Mouse (Mus musculus): ENCODE results near the gene Vkorc1.
A peak's percentile ranks its signal among the peaks of the same experiment; 100 is the strongest.
"Not testable (repeated sequence)": the region's sequence is repeated elsewhere in the genome, so short reads cannot be mapped to it uniquely, and the experiment has no call there.

Gene Vkorc1

DNA sequence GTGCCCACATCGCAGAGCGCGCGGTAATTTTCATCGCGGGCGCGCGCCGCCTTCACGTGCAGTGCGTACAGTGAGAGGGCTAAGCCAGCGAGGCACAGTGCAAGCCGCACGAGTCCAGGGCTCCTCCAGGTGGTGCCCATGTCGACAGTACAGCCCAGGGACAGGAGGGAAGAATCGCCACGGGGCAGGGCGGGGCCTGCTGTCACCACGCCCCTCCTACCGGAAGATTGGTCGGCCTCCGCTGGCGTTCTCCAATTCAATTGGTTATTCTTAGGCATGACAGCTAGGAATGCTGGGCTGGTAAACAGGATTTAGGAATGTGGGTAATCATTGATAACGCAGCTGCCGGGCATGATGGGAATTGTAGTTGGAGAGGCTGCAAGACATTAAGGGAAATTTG is at the start of gene Vkorc1, which contains the start of gene Gm21974:
Vkorc1 (minus strand) TSS at position 176 of the 400 bp plus-strand sequence.
Gm21974 (minus strand) TSS at position 13 of the 400 bp plus-strand sequence.
- peak; percentile 94 for DNase-seq

DNA sequence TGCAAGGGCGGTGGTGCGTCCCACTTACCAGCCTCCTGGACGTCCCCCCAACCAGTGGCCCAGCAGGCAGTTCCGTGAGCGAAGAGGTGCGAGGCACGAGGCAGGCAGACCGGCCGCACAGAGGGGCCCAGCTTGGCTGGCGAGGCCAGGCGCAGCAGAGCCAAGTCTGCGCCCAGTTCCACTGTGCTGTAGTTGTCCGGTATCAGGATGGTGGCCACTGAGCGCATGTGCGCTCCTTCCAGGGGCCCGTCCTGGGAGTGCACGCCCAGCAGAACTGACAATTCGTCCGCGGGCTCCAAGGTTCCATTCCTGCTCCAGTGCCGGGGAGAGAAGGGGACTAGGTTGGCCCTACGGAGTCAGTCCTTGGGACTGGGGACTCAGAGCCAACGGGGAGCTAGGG is 49.2 kb upstream of the Vkorc1 start:
- no peak for DNase-seq

DNA sequence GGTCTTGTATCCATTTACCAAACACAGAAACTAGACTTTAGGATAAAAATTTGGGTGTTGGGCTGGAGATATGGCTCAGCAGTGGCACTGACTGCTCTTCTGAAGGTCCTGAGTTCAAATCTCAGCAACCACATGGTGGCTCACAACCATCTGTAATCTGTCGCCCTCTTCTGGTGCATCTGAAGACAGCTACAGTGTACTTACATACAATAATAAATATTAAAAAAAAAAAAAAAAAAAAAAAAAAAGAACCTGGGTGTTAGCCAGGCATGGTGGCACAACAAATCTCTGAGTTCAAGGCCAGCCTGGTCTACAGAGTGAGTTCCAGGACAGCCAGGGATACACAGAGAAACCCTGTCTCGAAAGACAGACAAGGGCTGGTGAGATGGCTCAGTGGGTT is 46.7 kb upstream of the Vkorc1 start:
- not testable (repeated sequence) for DNase-seq

DNA sequence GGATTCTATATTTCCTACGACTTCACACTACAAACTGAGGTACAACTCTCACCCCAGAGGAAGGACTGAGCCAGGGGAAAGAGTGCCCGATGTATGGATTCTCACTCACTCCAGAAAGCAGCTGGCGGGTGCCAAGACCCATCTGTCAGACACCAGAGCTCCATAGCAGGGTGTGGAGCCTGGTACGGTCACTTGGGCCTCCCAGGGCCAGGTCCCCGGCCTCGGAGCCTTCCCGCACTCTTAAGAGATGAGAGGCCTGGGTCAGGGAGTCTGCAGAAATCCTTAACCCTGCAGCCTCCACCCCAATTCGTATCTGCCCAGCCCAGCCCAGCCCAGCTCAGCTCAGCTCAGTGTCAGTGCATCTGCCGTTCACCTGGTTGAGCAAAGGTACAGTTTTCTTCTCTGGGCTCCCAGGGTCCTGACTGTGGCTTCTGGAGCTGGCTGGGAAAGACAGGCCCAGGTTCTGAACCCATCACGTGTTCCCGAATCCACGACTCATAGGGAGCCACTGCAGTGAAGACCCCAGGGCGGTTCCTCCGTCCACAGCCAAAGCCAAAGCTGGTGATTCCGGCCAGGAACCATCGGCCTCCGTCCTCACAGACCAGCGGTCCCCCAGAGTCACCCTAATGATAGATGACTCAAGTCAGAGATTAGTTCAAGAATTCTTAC is 40.9 kb upstream of the Vkorc1 start:
- DNase-seq = no peak

GRCm38 (mm10) chr7:127935748-127936159 is 40.3 kb upstream of the Vkorc1 start:
- DNase-seq = no peak

DNA sequence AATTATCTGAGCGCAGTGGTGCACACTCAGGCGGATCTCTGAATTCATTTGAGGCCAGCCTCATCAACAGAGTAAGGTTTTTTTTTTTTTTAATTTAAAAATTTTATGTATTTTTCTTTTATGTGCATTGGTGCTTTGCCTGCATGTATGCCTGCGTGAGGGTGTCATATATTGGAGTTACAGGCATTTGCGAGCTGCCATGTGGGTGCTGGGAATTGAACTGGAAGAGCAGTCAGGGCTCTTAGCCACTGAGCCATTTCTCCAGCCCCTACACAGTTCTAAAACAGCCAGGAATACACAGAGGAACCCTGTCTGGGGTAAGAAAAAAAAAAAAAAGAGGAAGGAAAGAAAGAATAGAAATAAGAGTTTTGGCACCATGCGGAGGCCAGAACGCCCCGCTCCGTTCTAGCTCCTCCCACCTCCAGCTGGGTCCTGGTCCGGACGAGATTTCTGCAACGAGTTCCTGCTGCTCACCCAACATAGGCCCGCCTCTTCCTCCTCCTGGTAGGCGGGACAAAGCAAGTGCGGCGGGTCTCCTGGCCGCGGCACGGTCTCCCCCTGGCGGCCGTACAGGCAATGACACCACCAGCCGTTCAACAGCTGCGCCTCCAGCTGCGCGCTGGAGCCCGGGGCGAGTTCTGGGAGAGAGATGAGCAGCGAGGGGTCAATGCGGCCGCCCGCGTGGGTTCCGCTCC is 39.8 kb upstream of the Vkorc1 start:
- DNase-seq = peak; percentile 95

GRCm38 (mm10) chr7:127934075-127934474 is 38.7 kb upstream of the Vkorc1 start:
- DNase-seq = no peak

- DNase-seq = no peak
Measured at GRCm38 (mm10) chr7:127932273-127933031, 37.0 kb upstream of the Vkorc1 start.

GRCm38 (mm10) chr7:127931351-127932135 is 36.1 kb upstream of the Vkorc1 start:
- no peak for DNase-seq

- DNase-seq = no peak
Measured at GRCm38 (mm10) chr7:127930636-127931035, 35.2 kb upstream of the Vkorc1 start.

GRCm38 (mm10) chr7:127929923-127930322 is 34.5 kb upstream of the Vkorc1 start, which contains the start of gene Prss8:
Gene Prss8, minus strand, starts transcription at chr7:127930104.
- no peak for DNase-seq

- no peak for DNase-seq
Measured at GRCm38 (mm10) chr7:127928596-127928995, 33.2 kb upstream of the Vkorc1 start.

- no peak for DNase-seq
Measured at GRCm38 (mm10) chr7:127927726-127928125, 32.3 kb upstream of the Vkorc1 start.

DNA sequence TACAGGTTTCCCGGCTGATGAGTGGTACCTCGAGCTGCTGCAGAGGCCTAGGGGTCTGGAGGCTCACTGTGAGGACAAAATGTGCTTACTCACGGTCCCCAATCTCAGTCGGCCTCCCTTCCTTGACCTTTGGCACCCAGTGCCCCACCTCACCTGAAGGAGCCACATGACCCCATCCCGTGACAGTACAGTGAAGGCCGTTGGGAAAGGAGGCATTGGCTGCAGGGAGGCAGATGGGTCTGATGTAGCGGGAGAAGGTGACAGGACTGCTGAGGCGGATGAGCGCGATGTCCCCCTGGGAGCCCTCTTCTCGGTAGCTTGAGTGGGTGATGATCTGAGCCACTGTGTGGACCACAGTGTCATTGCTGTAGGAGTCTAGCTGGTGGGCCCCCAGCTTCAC is 31.4 kb upstream of the Vkorc1 start:
- no peak for DNase-seq

DNA sequence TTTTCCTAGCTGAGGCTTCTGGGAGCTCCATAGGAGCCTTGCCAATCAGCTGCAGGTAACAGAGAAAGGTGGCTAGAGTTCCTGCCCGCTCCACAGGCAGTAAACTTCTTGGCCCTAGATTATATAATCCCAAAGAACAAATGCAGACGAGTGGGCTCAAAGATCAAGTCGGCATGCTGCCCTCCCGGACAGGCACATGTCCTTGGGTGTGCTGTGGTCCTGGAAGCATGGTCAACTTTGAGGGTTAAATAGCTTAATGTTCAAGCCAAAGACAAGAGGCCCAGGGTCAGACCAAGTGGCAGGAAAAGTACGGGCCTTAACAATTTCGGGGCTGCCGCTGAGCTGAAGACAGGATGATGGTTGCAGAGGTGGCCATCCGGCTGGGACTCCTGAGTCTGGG is 30.6 kb upstream of the Vkorc1 start:
- no peak for DNase-seq

GRCm38 (mm10) chr7:127925252-127925651 is 29.8 kb upstream of the Vkorc1 start:
- no peak for DNase-seq

- no peak for DNase-seq
Measured at GRCm38 (mm10) chr7:127923714-127924113, 28.3 kb upstream of the Vkorc1 start.

- DNase-seq = no peak
Measured at GRCm38 (mm10) chr7:127922451-127923275, 27.2 kb upstream of the Vkorc1 start.

GRCm38 (mm10) chr7:127921516-127921915 is 26.1 kb upstream of the Vkorc1 start:
- no peak for DNase-seq

GRCm38 (mm10) chr7:127919290-127919689 is 23.9 kb upstream of the Vkorc1 start:
- no peak for DNase-seq

GRCm38 (mm10) chr7:127918203-127918602 is 22.8 kb upstream of the Vkorc1 start:
- DNase-seq = no peak

GRCm38 (mm10) chr7:127915293-127915692 is 19.9 kb upstream of the Vkorc1 start:
- no peak for DNase-seq
